Mouse (Mus musculus) splenic B cell, adult 2 months (primary cell): Measurements from ENCODE around the gene Rnf215.

Experiments
- DNase-seq: peaks from one replicate; pipeline ENCODE4 v3.0.0-alpha.2; 2011; ENCODE audit warnings: low read depth, low spot score
- H3K27me3 ChIP-seq: 2 replicates; pipeline ENCODE4 v1.6.1; 2012; ENCODE audit warnings: mild to moderate bottlenecking, low read length, moderate library complexity, mixed read lengths; ENCODE audit not compliant: control insufficient read depth, poor library complexity, insufficient read depth, severe bottlenecking
- H3K36me3 ChIP-seq: 2 replicates; pipeline ENCODE4 v1.6.1; 2012; ENCODE audit warnings: mild to moderate bottlenecking, low read length, moderate library complexity, mixed read lengths; ENCODE audit not compliant: control insufficient read depth, poor library complexity, insufficient read depth, severe bottlenecking

The Rnf215 gene

DNA sequence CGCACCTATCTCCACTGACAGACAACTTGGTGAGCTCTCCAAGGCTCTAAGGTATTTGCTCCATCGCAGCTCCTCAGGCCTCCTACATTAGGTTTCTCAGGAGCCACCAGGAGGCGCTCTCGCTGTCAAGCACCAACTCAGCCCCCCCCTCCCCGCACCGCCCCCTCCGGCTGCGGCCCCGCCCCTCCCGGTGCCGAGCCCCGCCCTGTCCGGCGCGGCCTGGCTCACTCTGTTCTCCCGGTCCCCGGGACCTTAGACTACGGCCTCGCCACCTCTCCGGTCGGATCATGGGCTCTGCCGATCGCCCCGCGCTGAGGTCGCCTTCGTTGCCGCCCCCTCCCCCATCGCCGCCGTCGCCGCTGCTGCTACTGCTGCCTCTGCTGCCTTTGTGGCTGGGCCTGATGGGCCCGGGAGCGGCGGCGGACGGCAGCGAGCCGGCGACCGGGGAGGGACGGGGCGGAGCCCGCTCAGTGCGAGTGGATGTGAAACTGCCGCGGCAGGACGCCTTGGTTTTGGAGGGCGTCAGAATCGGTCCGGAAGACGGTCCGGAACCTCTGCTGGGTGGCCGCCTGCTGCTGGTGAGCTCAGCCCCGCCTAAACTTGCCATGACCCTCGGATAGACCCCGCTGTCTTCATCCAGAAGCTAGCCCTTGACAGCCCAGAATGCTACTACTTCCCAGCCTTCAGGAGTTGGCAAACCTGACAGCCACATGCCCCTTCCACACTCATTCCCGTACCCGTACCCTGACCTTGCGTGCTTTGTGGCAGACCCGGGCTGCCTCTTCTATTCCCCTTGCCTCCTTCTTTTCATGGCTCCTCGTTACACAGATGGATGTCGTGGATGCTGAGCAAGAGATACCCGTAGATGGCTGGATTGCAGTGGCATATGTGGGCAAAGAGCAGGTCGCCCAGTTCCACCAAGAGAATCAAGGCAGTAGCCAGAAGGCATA is at the start of gene Rnf215:
Gene Rnf215 (plus strand): TSS at position 217 of the 950 bp plus-strand sequence.
- DNase-seq, result peak; percentile 95
- Histone ChIP-seq H3K36me3 (no peaks in the 10 kb centered on the region), H3K27me3 (no peaks in the 10 kb centered on the region)

DNA sequence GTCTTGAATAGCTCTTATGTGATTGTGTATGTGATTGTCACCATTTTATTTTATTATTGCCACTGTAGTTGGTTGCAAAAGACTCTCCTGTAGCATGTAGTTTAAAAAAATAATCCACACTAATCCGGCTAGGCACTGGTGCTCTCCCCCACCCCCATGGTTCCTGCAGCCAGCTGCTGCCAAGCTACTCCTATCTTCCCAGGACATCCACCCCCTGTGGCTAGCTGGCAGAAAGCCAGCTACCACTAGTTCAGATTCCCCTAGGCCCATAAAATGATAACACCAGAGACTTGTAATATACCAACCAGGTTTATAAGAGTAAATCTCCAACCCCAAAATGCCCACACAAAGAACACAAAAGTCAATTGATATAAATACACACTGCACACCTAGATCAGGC is 48.8 kb upstream of the Rnf215 start:
- no peak for DNase-seq
- no peaks in the 10 kb centered on the region for H3K27me3 ChIP-seq
- no peaks in the 10 kb centered on the region for H3K36me3 ChIP-seq

DNA sequence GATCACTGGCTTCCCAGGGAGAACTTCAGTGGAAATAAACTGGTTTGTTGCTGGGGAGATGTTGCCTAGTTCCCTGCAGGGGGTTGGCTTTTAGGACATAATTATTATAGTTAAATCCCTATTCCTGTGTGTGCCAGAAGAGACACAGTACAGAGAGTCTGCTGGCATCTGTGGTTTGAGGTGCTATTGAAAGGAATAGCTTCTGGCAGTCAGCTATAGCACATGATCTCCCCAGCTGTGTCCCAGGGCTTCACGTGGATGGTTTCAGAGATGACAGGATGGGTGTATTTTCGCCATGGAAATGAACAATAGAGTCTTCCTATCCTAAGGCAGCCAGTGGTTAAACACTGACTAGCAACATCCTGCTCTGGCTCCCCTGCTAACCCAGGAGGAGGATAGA is 47.7 kb upstream of the Rnf215 start:
- DNase-seq, result no peak
- H3K36me3 ChIP-seq, result no peaks in the 10 kb centered on the region
- no peaks in the 10 kb centered on the region for H3K27me3 ChIP-seq

DNA sequence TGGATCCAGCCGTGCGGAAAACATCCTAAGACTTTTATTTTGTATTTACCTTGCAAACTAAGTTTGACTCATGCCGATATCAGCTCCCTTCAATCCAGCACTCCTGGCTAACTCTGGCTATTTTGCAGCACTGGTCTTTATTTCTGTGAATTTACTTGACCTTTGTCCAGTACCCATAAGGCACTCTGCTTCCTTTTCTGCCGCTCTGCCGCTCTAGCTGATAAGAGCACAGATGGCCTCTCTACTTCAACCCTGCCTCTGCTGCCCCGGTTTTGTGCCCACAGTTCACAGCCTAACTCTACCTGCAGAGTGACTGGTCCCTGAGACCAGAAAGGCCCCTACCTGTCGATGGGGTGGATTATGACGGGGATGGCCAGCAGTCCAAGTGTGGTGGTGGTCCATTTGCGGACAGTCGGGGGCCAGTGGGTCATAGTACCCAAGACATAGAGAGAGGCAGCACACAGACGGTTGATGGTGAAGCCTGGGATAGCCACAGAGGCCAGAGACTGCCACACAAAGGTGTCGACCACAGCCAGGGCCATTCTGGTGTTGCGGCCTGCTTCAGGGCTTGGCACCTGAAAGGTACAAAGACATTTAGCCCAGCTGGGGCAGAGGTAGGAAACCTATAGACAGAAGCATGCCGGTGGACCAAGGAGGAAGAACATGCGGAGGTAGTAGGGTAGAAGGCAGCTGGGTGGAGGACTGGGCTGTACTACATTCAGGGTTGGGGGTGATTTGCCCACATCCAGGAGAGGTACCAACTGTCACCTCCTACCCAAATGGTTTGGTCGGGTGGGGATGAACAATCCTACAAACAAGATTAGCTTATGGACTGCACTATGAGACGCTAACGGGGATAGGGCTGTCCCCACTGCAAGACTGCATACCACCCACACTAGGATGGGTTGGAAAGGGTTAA is 41.3 kb upstream of the Rnf215 start:
- no peak for DNase-seq
- Histone ChIP-seq H3K36me3 (no peaks in the 10 kb centered on the region), H3K27me3 (no peaks in the 10 kb centered on the region)

DNA sequence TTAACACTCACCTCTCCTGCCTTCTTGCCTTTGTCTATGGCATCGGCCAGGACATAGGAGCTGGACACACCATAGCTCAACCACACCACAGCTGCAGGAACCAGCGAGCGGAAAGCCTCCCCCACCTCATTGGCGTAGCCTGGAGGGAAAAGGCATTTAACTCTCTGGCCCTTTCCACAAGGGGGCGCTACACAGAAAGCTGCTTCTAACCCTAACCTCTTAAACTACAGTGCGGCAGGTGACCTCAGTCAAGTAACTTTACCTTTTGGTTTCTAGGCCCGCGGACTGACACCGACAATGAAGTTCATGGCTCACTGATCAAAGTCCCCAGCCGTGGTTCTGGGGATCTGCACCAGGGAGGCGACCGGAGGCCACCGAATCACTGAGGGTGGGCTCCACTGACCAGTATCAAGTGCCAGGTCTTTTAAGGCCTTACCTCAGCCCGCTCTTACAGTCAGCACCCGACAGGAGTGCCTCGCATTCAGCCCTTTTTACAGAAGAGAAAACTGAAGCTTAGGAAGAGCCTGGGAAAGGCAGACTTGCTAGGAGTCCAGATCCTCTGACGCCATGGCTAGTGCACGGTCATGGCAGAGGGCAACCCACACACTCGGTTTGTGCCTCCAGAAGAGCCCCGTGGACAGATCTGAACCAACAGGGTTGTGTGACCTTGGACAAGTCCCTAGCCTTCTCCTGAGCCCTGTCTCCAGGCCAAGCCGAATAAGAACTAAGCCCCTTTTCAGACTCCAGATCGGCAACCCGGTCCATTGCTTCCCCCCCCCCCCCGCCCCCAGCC is 40.4 kb upstream of the Rnf215 start:
- Histone ChIP-seq H3K36me3 (no peaks in the 10 kb centered on the region), H3K27me3 (no peaks in the 10 kb centered on the region)
- DNase-seq, result peak; percentile 89

DNA sequence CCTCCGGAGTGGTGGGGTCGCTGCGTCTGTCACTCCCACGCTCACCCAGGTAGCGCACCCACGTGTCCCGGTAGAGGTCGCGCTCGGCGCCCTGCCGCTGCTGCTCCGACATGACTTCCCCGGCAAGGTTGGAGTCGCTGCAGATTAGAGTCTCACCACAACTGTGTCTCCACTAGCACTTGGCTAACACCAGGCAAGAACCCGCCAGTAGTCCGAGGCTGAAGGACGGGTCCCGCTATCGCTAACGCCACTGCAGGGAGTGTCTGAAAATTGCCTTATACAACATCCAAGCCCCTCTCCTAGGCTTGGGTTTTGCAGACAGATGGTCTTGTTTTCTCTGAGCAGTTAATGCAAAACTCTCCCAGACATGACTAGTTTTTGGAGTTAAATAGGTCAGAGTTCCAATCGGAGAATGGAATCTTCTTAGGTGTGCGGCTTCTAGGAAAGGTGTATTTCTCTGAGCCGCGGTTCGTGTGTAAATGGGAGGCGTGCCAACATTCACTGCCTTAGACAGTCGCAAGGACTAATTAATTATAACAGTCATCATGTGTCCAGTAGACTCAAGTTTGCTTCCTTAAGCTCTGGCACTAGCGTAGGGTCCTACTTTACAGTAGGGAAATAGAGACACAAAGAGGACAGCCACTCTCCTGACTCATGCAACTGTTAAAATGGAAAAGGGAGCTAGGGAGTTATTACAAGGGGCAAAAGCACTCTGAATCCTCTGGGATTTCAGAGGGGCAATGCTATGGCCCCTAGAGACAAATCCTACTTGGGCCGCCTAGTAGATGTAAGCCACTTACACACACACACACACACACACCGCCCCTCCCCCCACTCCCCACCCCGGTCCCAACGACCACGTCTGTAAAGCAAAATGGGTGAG is 39.6 kb upstream of the Rnf215 start, which contains the start of gene Mtfp1:
Gene Mtfp1 (minus strand): TSS at position 275 of the 883 bp plus-strand sequence.
- Histone ChIP-seq H3K36me3 (no peaks in the 10 kb centered on the region), H3K27me3 (no peaks in the 10 kb centered on the region)
- peak; percentile 61 for DNase-seq

DNA sequence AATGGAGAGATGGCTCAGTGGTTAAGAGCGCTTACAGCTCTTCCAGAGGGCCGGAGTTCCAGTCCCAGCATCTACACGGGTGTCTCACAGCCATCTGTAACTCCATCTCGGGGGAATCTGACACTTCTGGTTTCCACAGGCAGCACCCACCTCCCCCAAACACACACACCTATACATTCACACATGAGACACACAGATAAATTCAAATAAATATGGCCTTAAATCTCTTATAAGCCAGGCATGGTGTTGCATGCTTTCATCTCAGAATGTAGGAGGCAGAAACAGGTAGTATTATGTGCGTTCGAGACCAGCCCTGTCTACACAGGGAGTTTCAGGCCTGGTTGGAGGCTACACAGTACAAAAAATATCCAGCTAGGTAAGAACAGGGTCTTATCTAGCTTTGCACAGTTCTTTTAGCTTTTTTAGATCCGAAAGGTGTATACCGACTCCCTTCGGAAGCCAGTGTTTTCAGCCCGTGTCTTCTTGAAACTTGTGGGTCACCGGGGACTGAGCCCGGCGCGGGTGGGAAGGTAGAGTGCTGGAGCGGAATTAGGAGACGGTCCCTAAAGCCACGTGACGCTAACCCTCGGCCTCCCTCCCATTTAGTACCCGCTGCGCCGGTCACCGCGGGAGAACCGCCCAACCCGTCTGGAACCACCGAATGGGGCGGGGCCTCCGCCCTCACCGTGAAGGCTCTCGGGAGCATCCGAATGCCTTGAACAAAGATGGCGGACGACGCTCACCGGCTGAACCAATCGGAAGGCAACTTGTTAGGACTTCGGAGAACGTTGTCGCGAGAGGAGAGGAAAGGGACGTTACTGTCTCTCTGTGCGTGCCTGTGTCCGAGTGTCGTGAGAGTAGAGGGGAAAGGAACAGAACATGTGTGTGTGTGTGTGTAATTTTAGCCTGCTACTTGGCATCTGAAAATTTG is 38.7 kb upstream of the Rnf215 start:
- no peaks in the 10 kb centered on the region for H3K36me3 ChIP-seq
- H3K27me3 ChIP-seq, result no peaks in the 10 kb centered on the region
- DNase-seq, result peak; percentile 98

DNA sequence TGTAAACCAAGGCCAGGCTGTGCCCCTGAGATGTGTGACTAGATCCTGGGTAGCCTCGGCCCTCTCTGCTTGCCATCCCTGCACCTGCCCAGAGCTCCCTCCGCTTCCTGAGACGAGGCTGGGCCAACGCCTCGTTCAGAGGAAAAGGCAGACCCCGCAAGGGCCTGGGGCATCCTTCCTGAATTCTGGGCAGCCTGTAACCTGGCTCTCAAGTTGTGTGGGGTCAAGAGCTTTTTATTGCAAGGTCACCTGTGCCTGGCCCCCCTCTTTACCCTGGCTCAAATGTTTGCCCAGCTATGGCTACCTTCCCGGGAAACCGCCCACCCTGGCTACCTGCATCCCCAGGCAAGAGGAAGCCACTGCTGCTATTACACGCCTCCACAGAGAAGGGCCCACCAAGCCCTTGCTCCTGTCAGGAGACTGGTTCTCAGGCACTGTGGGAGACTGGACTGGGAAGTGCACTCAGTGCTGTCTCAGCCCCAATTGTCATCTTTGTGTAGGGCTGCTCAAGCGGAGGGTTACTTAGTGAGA is 37.8 kb upstream of the Rnf215 start:
- no peaks in the 10 kb centered on the region for H3K36me3 ChIP-seq
- no peaks in the 10 kb centered on the region for H3K27me3 ChIP-seq
- DNase-seq, result no peak

DNA sequence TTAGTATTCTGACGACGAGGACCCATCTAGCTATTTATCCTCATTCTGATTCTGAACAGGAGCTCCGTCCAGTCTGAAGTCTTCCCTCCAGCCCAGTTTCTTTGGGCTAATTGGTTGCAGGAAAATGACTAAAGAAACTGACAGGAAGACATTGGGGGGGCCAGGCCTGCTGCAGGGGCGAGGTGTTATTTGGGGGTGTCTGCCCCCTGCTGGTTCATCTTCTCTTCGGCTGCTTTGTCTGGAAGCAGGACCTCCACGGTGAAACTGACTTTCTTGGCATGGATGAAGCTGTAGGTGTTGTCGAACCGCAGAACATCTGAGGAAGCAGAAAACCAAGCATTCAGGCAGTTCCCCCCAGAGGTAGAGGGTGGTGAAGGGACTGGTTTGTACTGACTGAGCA is 36.9 kb upstream of the Rnf215 start:
- Histone ChIP-seq H3K27me3 (no peaks in the 10 kb centered on the region), H3K36me3 (no peaks in the 10 kb centered on the region)
- DNase-seq, result peak; percentile 35

DNA sequence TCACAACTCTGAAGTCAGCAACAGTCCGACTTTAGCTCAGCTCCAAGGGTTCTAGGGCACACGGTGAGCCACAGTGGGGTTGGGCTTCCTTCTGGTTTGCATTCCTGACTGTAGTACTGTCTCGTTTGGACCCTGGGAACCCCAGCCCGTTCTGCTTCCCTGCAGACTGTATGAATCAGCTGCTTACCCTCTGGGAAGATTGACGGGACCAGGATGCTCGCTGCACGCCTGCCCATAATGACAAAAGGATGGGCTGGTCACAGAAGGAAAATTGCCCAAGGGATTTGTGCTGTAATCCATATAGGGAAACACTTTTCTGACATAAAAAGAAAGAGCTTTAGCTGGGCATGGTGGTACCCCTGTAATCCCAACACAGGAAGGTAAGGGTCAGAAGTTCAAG is 36.2 kb upstream of the Rnf215 start:
- Histone ChIP-seq H3K36me3 (no peaks in the 10 kb centered on the region), H3K27me3 (no peaks in the 10 kb centered on the region)
- DNase-seq, result no peak

DNA sequence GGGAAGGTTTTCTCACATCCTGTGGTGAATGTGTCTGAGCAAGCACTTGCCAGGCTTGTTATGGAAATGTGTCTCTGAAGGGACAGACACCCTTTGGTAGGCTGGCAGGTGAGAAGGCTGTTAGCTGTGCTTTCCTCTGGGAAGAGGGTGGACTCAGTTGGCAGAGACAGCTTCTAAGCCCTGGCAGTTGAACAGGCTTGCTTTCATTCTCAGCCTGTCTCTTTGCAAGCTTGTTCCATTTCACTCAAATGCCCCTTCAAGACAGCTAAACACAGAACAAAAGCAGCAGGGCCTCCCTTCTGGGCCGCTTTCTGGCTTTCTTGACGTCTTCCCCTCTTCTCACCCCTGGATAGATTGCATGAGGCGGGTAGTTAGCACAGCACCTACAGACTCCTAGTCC is 35.6 kb upstream of the Rnf215 start:
- Histone ChIP-seq H3K36me3 (no peaks in the 10 kb centered on the region), H3K27me3 (no peaks in the 10 kb centered on the region)
- DNase-seq, result no peak

DNA sequence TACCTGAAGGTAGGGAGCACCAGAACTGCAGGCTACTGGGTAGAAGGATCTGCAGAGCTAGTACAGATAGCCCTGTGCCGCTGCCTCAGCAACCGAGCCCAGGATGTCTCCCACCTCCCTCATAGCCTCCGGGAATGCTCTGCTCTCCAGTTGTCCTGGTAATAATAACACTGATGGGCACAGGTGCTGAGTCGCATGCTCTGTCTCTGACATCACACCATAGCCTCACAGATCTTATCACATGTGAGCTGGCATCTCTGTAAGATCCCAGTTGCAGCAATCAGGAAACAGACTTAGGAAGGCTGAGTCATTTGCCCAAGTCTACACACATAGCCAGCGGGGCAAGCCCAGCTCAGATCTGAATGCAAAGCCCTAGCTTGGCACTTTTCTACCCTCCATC is 33.2 kb upstream of the Rnf215 start:
- DNase-seq, result no peak
- no peaks in the 10 kb centered on the region for H3K36me3 ChIP-seq
- H3K27me3 ChIP-seq, result no peaks in the 10 kb centered on the region

DNA sequence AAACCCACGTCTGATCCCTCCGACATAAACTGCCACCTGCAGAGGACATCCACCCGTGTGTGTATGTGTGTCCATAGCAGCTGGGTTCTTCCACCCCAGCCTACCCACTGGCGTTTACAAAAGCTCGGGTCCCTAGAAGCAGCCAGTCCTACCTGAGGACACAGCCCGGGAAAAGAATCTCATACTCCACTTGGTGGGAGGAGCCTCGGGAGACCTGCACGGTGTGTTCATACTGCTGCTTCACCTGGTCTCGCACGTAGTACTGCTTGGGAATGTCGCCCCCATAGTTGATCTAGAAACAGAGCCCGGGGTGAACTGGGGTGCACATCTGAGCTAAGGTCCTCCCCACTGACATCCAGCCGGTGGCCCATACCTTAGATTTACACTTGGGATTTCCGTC is 31.5 kb upstream of the Rnf215 start:
- Histone ChIP-seq H3K36me3 (no peaks in the 10 kb centered on the region), H3K27me3 (no peaks in the 10 kb centered on the region)
- DNase-seq, result no peak
